Mouse (Mus musculus): ENCODE measurements around the gene Hax1. TPM values are rescaled to one million over a fixed set of nuclear protein-coding genes. Genes with fewer than 3 reads are reported as not detected.

The Hax1 gene
- polyA plus RNA-seq, 1 experiment from 2014 or later: 172 TPM

- no peak overlapping the region for H3K4me2 ChIP-seq (ENCODE audit: low read depth)
- DNase-seq (ENCODE audit: low spot score): no peak
- ATAC-seq (ENCODE audit: insufficient read depth, low FRiP score, low TSS enrichment): no peak
- no peak overlapping the region for H3K27ac ChIP-seq (ENCODE audit: low read depth, low read length)
- H3K4me3 ChIP-seq (ENCODE audit: low read depth, low read length): no peak overlapping the region
- no peaks in the 10 kb centered on the region for H3K27me3 ChIP-seq (ENCODE audit: control insufficient read depth, insufficient read depth, low read length)
- no peak overlapping the region for H3K9ac ChIP-seq (ENCODE audit: low read length)
- WGBS: 93% methylated on average over 9 of the region's 9 CpGs
- H3K9me3 ChIP-seq (ENCODE audit: control insufficient read depth, low read length): no peaks in the 10 kb centered on the region
- peaks cover 14% of the 10 kb centered on the region for H3K36me3 ChIP-seq (ENCODE audit: control insufficient read depth, insufficient read depth, low read length)
- peaks cover 19% of the 10 kb centered on the region for H3K4me1 ChIP-seq (ENCODE audit: control insufficient read depth, insufficient read depth, low read length)
Measured at GRCm38 (mm10) chr3:89957880-89958279, 40.7 kb downstream of the Hax1 start.

- no peaks in the 10 kb centered on the region for H3K27me3 ChIP-seq (ENCODE audit: control insufficient read depth, insufficient read depth, low read length)
- peaks cover 12% of the 10 kb centered on the region for H3K4me1 ChIP-seq (ENCODE audit: control insufficient read depth, insufficient read depth, low read length)
- peaks cover 21% of the 10 kb centered on the region for H3K36me3 ChIP-seq (ENCODE audit: control insufficient read depth, insufficient read depth, low read length)
- DNase-seq (ENCODE audit: low spot score) (no peak), ATAC-seq (ENCODE audit: insufficient read depth, low FRiP score, low TSS enrichment) (no peak)
- 92% methylated on average over 7 of the region's 7 CpGs for WGBS
- H3K27ac ChIP-seq (ENCODE audit: low read depth, low read length): no peak overlapping the region
- no peak overlapping the region for H3K9ac ChIP-seq (ENCODE audit: low read length)
- H3K4me2 ChIP-seq (ENCODE audit: low read depth): no peak overlapping the region
- H3K4me3 ChIP-seq (ENCODE audit: low read depth, low read length): no peak overlapping the region
- H3K9me3 ChIP-seq (ENCODE audit: control insufficient read depth, low read length): no peaks in the 10 kb centered on the region
Measured at GRCm38 (mm10) chr3:89956177-89956971, 42.2 kb downstream of the Hax1 start.

GRCm38 (mm10) chr3:89953420-89953819 lies 45.2 kb downstream of the Hax1 start:
- H3K4me1 ChIP-seq (ENCODE audit: control insufficient read depth, insufficient read depth, low read length): no peaks in the 10 kb centered on the region
- no peak overlapping the region for H3K9ac ChIP-seq (ENCODE audit: low read length)
- ATAC-seq (ENCODE audit: insufficient read depth, low FRiP score, low TSS enrichment) (no peak), DNase-seq (ENCODE audit: low spot score) (peak; percentile 80)
- no peaks in the 10 kb centered on the region for H3K9me3 ChIP-seq (ENCODE audit: control insufficient read depth, low read length)
- WGBS: 9% methylated on average over 4 of the region's 4 CpGs
- H3K27me3 ChIP-seq (ENCODE audit: control insufficient read depth, insufficient read depth, low read length): no peaks in the 10 kb centered on the region
- H3K4me2 ChIP-seq (ENCODE audit: low read depth): no peak overlapping the region
- peaks cover 28% of the 10 kb centered on the region for H3K36me3 ChIP-seq (ENCODE audit: control insufficient read depth, insufficient read depth, low read length)
- H3K27ac ChIP-seq (ENCODE audit: low read depth, low read length): no peak overlapping the region
- no peak overlapping the region for H3K4me3 ChIP-seq (ENCODE audit: low read depth, low read length)

- H3K36me3 ChIP-seq (ENCODE audit: control insufficient read depth, insufficient read depth, low read length): peaks cover 51% of the 10 kb centered on the region
Measured at GRCm38 (mm10) chr3:89948655-89949054, 49.9 kb downstream of the Hax1 start.

GRCm38 (mm10) chr3:89948021-89948420 lies 50.6 kb downstream of the Hax1 start:
- WGBS: 87% methylated on average over 11 of the region's 11 CpGs

More at GRCm38 (mm10) chr3:89948655-89949054, 49.9 kb downstream of the Hax1 start:
- no peak for ATAC-seq (ENCODE audit: insufficient read depth, low FRiP score, low TSS enrichment)
- WGBS: 97% methylated on average over 6 of the region's 6 CpGs
- no peak overlapping the region for H3K9ac ChIP-seq (ENCODE audit: low read length)
- no peak for DNase-seq (ENCODE audit: low spot score)
- H3K4me2 ChIP-seq (ENCODE audit: low read depth): no peak overlapping the region
- no peak overlapping the region for H3K27ac ChIP-seq (ENCODE audit: low read depth, low read length)
- no peaks in the 10 kb centered on the region for H3K4me1 ChIP-seq (ENCODE audit: control insufficient read depth, insufficient read depth, low read length)
- H3K9me3 ChIP-seq (ENCODE audit: control insufficient read depth, low read length): no peaks in the 10 kb centered on the region
- H3K27me3 ChIP-seq (ENCODE audit: control insufficient read depth, insufficient read depth, low read length): no peaks in the 10 kb centered on the region
- H3K4me3 ChIP-seq (ENCODE audit: low read depth, low read length): no peak overlapping the region

More at GRCm38 (mm10) chr3:89948021-89948420, 50.6 kb downstream of the Hax1 start:
- H3K4me3 ChIP-seq (ENCODE audit: low read depth, low read length): no peak overlapping the region
- H3K9ac ChIP-seq (ENCODE audit: low read length): no peak overlapping the region
- no peaks in the 10 kb centered on the region for H3K4me1 ChIP-seq (ENCODE audit: control insufficient read depth, insufficient read depth, low read length)
- no peaks in the 10 kb centered on the region for H3K27me3 ChIP-seq (ENCODE audit: control insufficient read depth, insufficient read depth, low read length)
- ATAC-seq (ENCODE audit: insufficient read depth, low FRiP score, low TSS enrichment): no peak
- DNase-seq (ENCODE audit: low spot score): no peak
- no peak overlapping the region for H3K27ac ChIP-seq (ENCODE audit: low read depth, low read length)
- H3K9me3 ChIP-seq (ENCODE audit: control insufficient read depth, low read length): no peaks in the 10 kb centered on the region
- H3K4me2 ChIP-seq (ENCODE audit: low read depth): no peak overlapping the region
- peaks cover 54% of the 10 kb centered on the region for H3K36me3 ChIP-seq (ENCODE audit: control insufficient read depth, insufficient read depth, low read length)

Small RNAs within 50 kb of the gene (microRNA-seq; reads per million reads assigned to microRNA genes)
- gene Mir7669: 0.78 reads per million

Other genes with a start within 250 kb of the Hax1 start
- gene Chrnb2, start 234.1 kb downstream of the Hax1 start, polyA plus RNA-seq (2014; fragmentation: Nextera tagmentation; extraction: Ambion mirVana): 17.9 and 20.8 TPM in 2 replicates
- gene Ube2q1, start 225.2 kb downstream of the Hax1 start, polyA plus RNA-seq (2014; fragmentation: Nextera tagmentation; extraction: Ambion mirVana): 22.3 and 28.0 TPM in 2 replicates
- gene She, start 167.4 kb downstream of the Hax1 start, polyA plus RNA-seq (2014; fragmentation: Nextera tagmentation; extraction: Ambion mirVana): 2.5 and 3.4 TPM in 2 replicates
- gene Il6ra, start 85.6 kb downstream of the Hax1 start, polyA plus RNA-seq (2014; fragmentation: Nextera tagmentation; extraction: Ambion mirVana): 0.08 and 0.34 TPM in 2 replicates
- 11.8 and 13.4 TPM in 2 replicates for gene Atp8b2, start 35.3 kb downstream of the Hax1 start, polyA plus RNA-seq (2014; fragmentation: Nextera tagmentation; extraction: Ambion mirVana)
- gene 4933434E20Rik, start 52.9 kb upstream of the Hax1 start, polyA plus RNA-seq (2014; fragmentation: Nextera tagmentation; extraction: Ambion mirVana): 197 TPM in 2 replicates
- gene Ubap2l, start 53.8 kb upstream of the Hax1 start, polyA plus RNA-seq (2014; fragmentation: Nextera tagmentation; extraction: Ambion mirVana): 206 and 208 TPM in 2 replicates
- 509 and 535 TPM in 2 replicates for gene Tpm3, start 73.9 kb upstream of the Hax1 start, polyA plus RNA-seq (2014; fragmentation: Nextera tagmentation; extraction: Ambion mirVana)
- gene Nup210l, start 105.4 kb upstream of the Hax1 start, polyA plus RNA-seq (2014; fragmentation: Nextera tagmentation; extraction: Ambion mirVana): 0.41 and 0.66 TPM in 2 replicates
- gene Rps27, start 214.9 kb upstream of the Hax1 start, polyA plus RNA-seq (2014; fragmentation: Nextera tagmentation; extraction: Ambion mirVana): 1,223 and 1,277 TPM in 2 replicates
- 10.4 and 12.3 TPM in 2 replicates for gene Rab13, start 214.9 kb upstream of the Hax1 start, polyA plus RNA-seq (2014; fragmentation: Nextera tagmentation; extraction: Ambion mirVana)
- 92.3 and 92.4 TPM in 2 replicates for gene Jtb, start 232.8 kb upstream of the Hax1 start, polyA plus RNA-seq (2014; fragmentation: Nextera tagmentation; extraction: Ambion mirVana)
- 3.4 and 4.0 TPM in 2 replicates for gene Creb3l4, start 244.7 kb upstream of the Hax1 start, polyA plus RNA-seq (2014; fragmentation: Nextera tagmentation; extraction: Ambion mirVana)
- gene Slc39a1, start 249.4 kb upstream of the Hax1 start, polyA plus RNA-seq (2014; fragmentation: Nextera tagmentation; extraction: Ambion mirVana): 50.6 and 51.4 TPM in 2 replicates

Measured in neural tube, embryonic 11.5 days (tissue).